Mouse (Mus musculus) embryonic facial prominence, embryonic 11.5 days (tissue): ENCODE measurements around the gene Nkx1-2. TPM values are rescaled to one million over a fixed set of nuclear protein-coding genes. Genes with fewer than 3 reads are reported as not detected.

Source experiments
- ATAC-seq: fragments of 200-750 bp; cut with Nextera tagmentation; replicated peaks from 2 replicates; pipeline ENCODE4 v1.8.0; 2017; ENCODE audit warnings: low read depth; ENCODE audit not compliant: insufficient number of reproducible peaks, low FRiP score, low TSS enrichment
- DNase-seq: peaks from one replicate; pipeline ENCODE4 v3.0.0-alpha.2; 2015; ENCODE audit warnings: low spot score
- H3K27ac ChIP-seq: fragments of 300-500 bp; sonication (generic); replicated peaks from 2 replicates; pipeline ENCODE4 v1.5.1; 2014; ENCODE audit warnings: mild to moderate bottlenecking, low read depth, low read length, control low read depth
- H3K27me3 ChIP-seq: fragments of 300-500 bp; sonication (generic); 2 replicates; pipeline ENCODE4 v1.6.1; 2014; ENCODE audit warnings: mild to moderate bottlenecking, low read length, moderate library complexity, mixed read lengths; ENCODE audit not compliant: control insufficient read depth, insufficient read depth
- H3K36me3 ChIP-seq: fragments of 300-500 bp; sonication (generic); replicated peaks from 2 replicates; pipeline ENCODE4 v1.6.1; 2014; ENCODE audit warnings: low read depth, mild to moderate bottlenecking, low read length, moderate library complexity, mixed read lengths; ENCODE audit not compliant: control insufficient read depth, insufficient read depth
- H3K4me1 ChIP-seq: fragments of 300-500 bp; sonication (generic); 2 replicates; pipeline ENCODE4 v1.6.1; 2014; ENCODE audit warnings: low read length, mixed read lengths; ENCODE audit not compliant: control insufficient read depth, insufficient read depth
- H3K4me2 ChIP-seq: fragments of 300-500 bp; sonication (generic); 2 replicates; pipeline ENCODE4 v1.6.1; 2014; ENCODE audit warnings: low read depth, mild to moderate bottlenecking, control low read depth, low read length, moderate library complexity
- H3K4me3 ChIP-seq: fragments of 300-500 bp; sonication (generic); 2 replicates; pipeline ENCODE4 v1.5.1; 2014; ENCODE audit warnings: low read depth, low read length, control low read depth
- H3K9ac ChIP-seq: fragments of 300-500 bp; sonication (generic); replicated peaks from 2 replicates; pipeline ENCODE4 v1.6.1; 2014; ENCODE audit warnings: mild to moderate bottlenecking, control low read depth, low read length
- H3K9me3 ChIP-seq: fragments of 300-500 bp; sonication (generic); replicated peaks from 2 replicates; pipeline ENCODE4 v1.6.1; 2016; ENCODE audit warnings: mild to moderate bottlenecking, low read length, inconsistent platforms, mixed read lengths; ENCODE audit not compliant: control insufficient read depth
- WGBS: fragments of 180-500 bp; shearing (Covaris S2); extraction: QIAGEN DNeasy Blood & Tissue Kit; methylation state at CpG from one replicate; pipeline ENCODE4 v1.1.7; 2014; 5-methylcytosine and 5-hydroxymethylcytosine counted together
- polyA plus RNA-seq: library from polyadenylated mRNA; unstranded; fragments of >200 nt; fragmentation: Nextera tagmentation; extraction: Ambion mirVana; gene quantifications from 2 replicates; pipeline ENCODE4 v1.2.1, GENCODE M21; 2014

Gene Nkx1-2
- polyA plus RNA-seq, 1 experiment from 2014 or later: not detected

GRCm38 (mm10) chr7:132572738-132573137, 26.7 kb downstream of the Nkx1-2 start:
- Histone ChIP-seq H3K27ac (no peak overlapping the region), H3K9me3 (no peaks in the 10 kb centered on the region), H3K9ac (no peak overlapping the region), H3K4me3 (no peak overlapping the region), H3K4me1 (no peaks in the 10 kb centered on the region), H3K4me2 (no peak overlapping the region), H3K36me3 (peaks cover 3% of the 10 kb centered on the region; the same call in 1 of the 2 replicates), H3K27me3 (no peaks in the 10 kb centered on the region; the same call in 1 of the 2 replicates)
- 63% methylated on average over 3 of the region's 3 CpGs for WGBS
- no peak for ATAC-seq
- DNase-seq: no peak

GRCm38 (mm10) chr7:132571481-132571880, 28.0 kb downstream of the Nkx1-2 start:
- no peak for DNase-seq
- Histone ChIP-seq H3K27me3 (no peaks in the 10 kb centered on the region), H3K4me2 (no peak overlapping the region), H3K9ac (no peak overlapping the region), H3K36me3 (peaks cover 3% of the 10 kb centered on the region; the same call in 1 of the 2 replicates), H3K9me3 (no peaks in the 10 kb centered on the region), H3K4me1 (no peaks in the 10 kb centered on the region), H3K27ac (no peak overlapping the region), H3K4me3 (no peak overlapping the region)
- no peak for ATAC-seq
- WGBS: 76% methylated on average over 8 of the region's 8 CpGs

- DNase-seq (no peak), ATAC-seq (no peak)
- Histone ChIP-seq H3K9ac (no peak overlapping the region), H3K4me1 (no peaks in the 10 kb centered on the region), H3K27me3 (no peaks in the 10 kb centered on the region), H3K4me2 (no peak overlapping the region), H3K36me3 (peaks cover 3% of the 10 kb centered on the region; the same call in 1 of the 2 replicates), H3K9me3 (no peaks in the 10 kb centered on the region), H3K27ac (no peak overlapping the region), H3K4me3 (no peak overlapping the region)
- 92% methylated on average over 5 of the region's 5 CpGs for WGBS
Measured at GRCm38 (mm10) chr7:132570071-132570470, 29.4 kb downstream of the Nkx1-2 start.

- ATAC-seq: no peak
- WGBS: 94% methylated on average over 6 of the region's 6 CpGs
Measured at GRCm38 (mm10) chr7:132568817-132569216, 30.6 kb downstream of the Nkx1-2 start.

GRCm38 (mm10) chr7:132565831-132566230, 33.6 kb downstream of the Nkx1-2 start:
- peaks cover 6% of the 10 kb centered on the region for H3K36me3 ChIP-seq
- ATAC-seq (no peak), DNase-seq (no peak)
- no peaks in the 10 kb centered on the region for H3K4me1 ChIP-seq
- no peak overlapping the region for H3K4me2 ChIP-seq
- no peak overlapping the region for H3K4me3 ChIP-seq
- no peaks in the 10 kb centered on the region for H3K9me3 ChIP-seq
- no peaks in the 10 kb centered on the region for H3K27me3 ChIP-seq
- H3K9ac ChIP-seq: no peak overlapping the region
- 79% methylated on average over 1 of the region's 1 CpGs for WGBS
- no peak overlapping the region for H3K27ac ChIP-seq

More at GRCm38 (mm10) chr7:132568817-132569216, 30.6 kb downstream of the Nkx1-2 start:
- no peak overlapping the region for H3K27ac ChIP-seq
- H3K4me3 ChIP-seq: no peak overlapping the region
- DNase-seq: no peak
- H3K9ac ChIP-seq: no peak overlapping the region
- no peaks in the 10 kb centered on the region for H3K27me3 ChIP-seq
- no peak overlapping the region for H3K4me2 ChIP-seq
- H3K9me3 ChIP-seq: no peaks in the 10 kb centered on the region
- H3K4me1 ChIP-seq: no peaks in the 10 kb centered on the region
- H3K36me3 ChIP-seq: peaks cover 5% of the 10 kb centered on the region

- Histone ChIP-seq H3K36me3 (peaks cover 12% of the 10 kb centered on the region), H3K27me3 (no peaks in the 10 kb centered on the region), H3K9ac (no peak overlapping the region), H3K4me2 (no peak overlapping the region), H3K9me3 (no peaks in the 10 kb centered on the region), H3K4me1 (no peaks in the 10 kb centered on the region), H3K27ac (no peak overlapping the region), H3K4me3 (no peak overlapping the region)
- DNase-seq: no peak
- no peak for ATAC-seq
- 65% methylated on average over 3 of the region's 3 CpGs for WGBS
Measured at GRCm38 (mm10) chr7:132559138-132559766, 40.2 kb downstream of the Nkx1-2 start.

GRCm38 (mm10) chr7:132558141-132558736, 41.2 kb downstream of the Nkx1-2 start:
- ATAC-seq (no peak), DNase-seq (no peak)
- Histone ChIP-seq H3K4me2 (no peak overlapping the region), H3K36me3 (peaks cover 9% of the 10 kb centered on the region), H3K4me3 (no peak overlapping the region), H3K27me3 (no peaks in the 10 kb centered on the region), H3K9me3 (no peaks in the 10 kb centered on the region), H3K27ac (no peak overlapping the region), H3K4me1 (no peaks in the 10 kb centered on the region), H3K9ac (no peak overlapping the region)
- 93% methylated on average over 7 of the region's 7 CpGs for WGBS

- H3K4me1 ChIP-seq: no peaks in the 10 kb centered on the region
- H3K9ac ChIP-seq: no peak overlapping the region
- no peaks in the 10 kb centered on the region for H3K9me3 ChIP-seq
- H3K27me3 ChIP-seq: no peaks in the 10 kb centered on the region
- WGBS: 87% methylated on average over 5 of the region's 5 CpGs
- H3K36me3 ChIP-seq: peaks cover 9% of the 10 kb centered on the region
- H3K27ac ChIP-seq: no peak overlapping the region
- ATAC-seq (no peak), DNase-seq (no peak)
- no peak overlapping the region for H3K4me2 ChIP-seq
- no peak overlapping the region for H3K4me3 ChIP-seq
Measured at GRCm38 (mm10) chr7:132556575-132556974, 42.9 kb downstream of the Nkx1-2 start.
